Mouse (Mus musculus) intestine, embryonic 16.5 days (tissue): ENCODE measurements at regions not wholly inside any gene's neighbourhood (a gene's known extent, or its start where the extent isn't known, plus 50 kb on each side); places are given as distances from the start of the nearest gene placed in this dataset.

ENCODE experiments used
- ATAC-seq: fragments of 200-750 bp; cut with Nextera tagmentation; 2 replicates; pipeline ENCODE4 v1.8.0; 2017; ENCODE audit warnings: moderate TSS enrichment, moderate library complexity
- H3K27ac ChIP-seq: fragments of 300-500 bp; sonication (generic); 2 replicates; pipeline ENCODE4 v1.5.1; 2014; ENCODE audit warnings: mild to moderate bottlenecking, low read length
- H3K27me3 ChIP-seq: fragments of 300-500 bp; sonication (generic); replicated peaks from 2 replicates; pipeline ENCODE4 v1.6.1; 2014; ENCODE audit warnings: low read length, control low read depth, mixed read lengths; ENCODE audit not compliant: control insufficient read depth, insufficient read depth
- H3K36me3 ChIP-seq: fragments of 300-500 bp; sonication (generic); 2 replicates; pipeline ENCODE4 v1.6.1; 2014; ENCODE audit warnings: low read length, control low read depth; ENCODE audit not compliant: control insufficient read depth, insufficient read depth
- H3K4me1 ChIP-seq: fragments of 300-500 bp; sonication (generic); 2 replicates; pipeline ENCODE4 v1.6.1; 2014; ENCODE audit warnings: low read length, control low read depth, mixed read lengths; ENCODE audit not compliant: control insufficient read depth, insufficient read depth
- H3K4me2 ChIP-seq: fragments of 300-500 bp; sonication (generic); 2 replicates; pipeline ENCODE4 v1.6.1; 2014; ENCODE audit warnings: low read depth, low read length, control low read depth
- H3K4me3 ChIP-seq: fragments of 300-500 bp; sonication (generic); 2 replicates; pipeline ENCODE4 v1.5.1; 2014; ENCODE audit warnings: mild to moderate bottlenecking, low read length
- H3K9ac ChIP-seq: fragments of 300-500 bp; sonication (generic); 2 replicates; pipeline ENCODE4 v1.6.1; 2014; ENCODE audit warnings: low read depth, low read length
- H3K9me3 ChIP-seq: fragments of 300-500 bp; sonication (generic); 2 replicates; pipeline ENCODE4 v1.6.1; 2016; ENCODE audit warnings: low read length, control low read depth; ENCODE audit not compliant: control insufficient read depth
- WGBS: fragments of 180-500 bp; shearing (Covaris S2); extraction: QIAGEN DNeasy Blood & Tissue Kit; methylation state at CpG from one replicate; pipeline ENCODE4 v1.1.7; 2014; 5-methylcytosine and 5-hydroxymethylcytosine counted together

- no peaks in the 10 kb centered on the region for H3K36me3 ChIP-seq
- no peak overlapping the region for H3K9ac ChIP-seq
- H3K9me3 ChIP-seq, result no peaks in the 10 kb centered on the region
- H3K27me3 ChIP-seq, result no peaks in the 10 kb centered on the region
- H3K4me1 ChIP-seq, result no peaks in the 10 kb centered on the region
- H3K4me2 ChIP-seq, result no peak overlapping the region
- no peak overlapping the region for H3K4me3 ChIP-seq
- H3K27ac ChIP-seq, result no peak overlapping the region
- ATAC-seq, result no peak
These were observed 131.1 kb downstream of the Gm9733 start for GRCm38 (mm10) chr3:15200990-15201389.

- Histone ChIP-seq H3K4me1 (no peaks in the 10 kb centered on the region), H3K36me3 (no peaks in the 10 kb centered on the region), H3K9ac (no peak overlapping the region), H3K27ac (no peak overlapping the region), H3K27me3 (no peaks in the 10 kb centered on the region), H3K9me3 (no peaks in the 10 kb centered on the region), H3K4me2 (no peak overlapping the region), H3K4me3 (no peak overlapping the region)
- 83% methylated on average over 7 of the region's 7 CpGs for WGBS
- ATAC-seq, result no peak
These were observed 129.3 kb downstream of the Gm9733 start for GRCm38 (mm10) chr3:15202760-15203159.

GRCm38 (mm10) chr3:15205266-15206229 lies 126.6 kb downstream of the Gm9733 start:
- H3K4me1 ChIP-seq, result no peaks in the 10 kb centered on the region
- H3K36me3 ChIP-seq, result no peaks in the 10 kb centered on the region
- H3K27ac ChIP-seq, result no peak overlapping the region
- no peak overlapping the region for H3K4me2 ChIP-seq
- H3K4me3 ChIP-seq, result no peak overlapping the region
- no peak overlapping the region for H3K9ac ChIP-seq
- WGBS, result 47% methylated on average over 6 of the region's 6 CpGs
- no peak for ATAC-seq
- no peaks in the 10 kb centered on the region for H3K27me3 ChIP-seq
- no peaks in the 10 kb centered on the region for H3K9me3 ChIP-seq

GRCm38 (mm10) chr3:15212357-15212756 lies 119.7 kb downstream of the Gm9733 start:
- Histone ChIP-seq H3K27ac (no peak overlapping the region), H3K9me3 (no peaks in the 10 kb centered on the region), H3K4me2 (no peak overlapping the region), H3K9ac (no peak overlapping the region), H3K4me1 (no peaks in the 10 kb centered on the region), H3K27me3 (no peaks in the 10 kb centered on the region), H3K4me3 (no peak overlapping the region), H3K36me3 (no peaks in the 10 kb centered on the region)
- 89% methylated on average over 3 of the region's 3 CpGs for WGBS
- no peak for ATAC-seq

- Histone ChIP-seq H3K4me1 (no peaks in the 10 kb centered on the region), H3K9ac (no peak overlapping the region), H3K9me3 (no peaks in the 10 kb centered on the region), H3K36me3 (no peaks in the 10 kb centered on the region), H3K4me2 (no peak overlapping the region), H3K27ac (no peak overlapping the region), H3K4me3 (no peak overlapping the region), H3K27me3 (no peaks in the 10 kb centered on the region)
- ATAC-seq, result no peak
These were observed 114.5 kb downstream of the Gm9733 start for GRCm38 (mm10) chr3:15217591-15217990.

GRCm38 (mm10) chr3:15219275-15219674 lies 112.8 kb downstream of the Gm9733 start:
- H3K4me3 ChIP-seq, result no peak overlapping the region
- H3K9me3 ChIP-seq, result no peaks in the 10 kb centered on the region
- 63% methylated on average over 2 of the region's 2 CpGs for WGBS
- no peak overlapping the region for H3K4me2 ChIP-seq
- H3K4me1 ChIP-seq, result no peaks in the 10 kb centered on the region
- H3K27me3 ChIP-seq, result no peaks in the 10 kb centered on the region
- no peak for ATAC-seq
- H3K9ac ChIP-seq, result no peak overlapping the region
- H3K36me3 ChIP-seq, result no peaks in the 10 kb centered on the region
- H3K27ac ChIP-seq, result no peak overlapping the region

GRCm38 (mm10) chr3:15223266-15223665 lies 108.8 kb downstream of the Gm9733 start:
- ATAC-seq, result no peak
- no peak overlapping the region for H3K27ac ChIP-seq
- H3K4me1 ChIP-seq, result no peaks in the 10 kb centered on the region
- WGBS, result 82% methylated on average over 6 of the region's 6 CpGs
- no peak overlapping the region for H3K4me2 ChIP-seq
- H3K36me3 ChIP-seq, result no peaks in the 10 kb centered on the region
- H3K4me3 ChIP-seq, result no peak overlapping the region
- H3K9me3 ChIP-seq, result no peaks in the 10 kb centered on the region
- no peak overlapping the region for H3K9ac ChIP-seq
- H3K27me3 ChIP-seq, result no peaks in the 10 kb centered on the region

GRCm38 (mm10) chr3:15224452-15224851 lies 107.7 kb downstream of the Gm9733 start:
- 47% methylated on average over 1 of the region's 1 CpGs for WGBS
- no peaks in the 10 kb centered on the region for H3K9me3 ChIP-seq
- no peak overlapping the region for H3K4me2 ChIP-seq
- H3K36me3 ChIP-seq, result no peaks in the 10 kb centered on the region
- H3K4me1 ChIP-seq, result no peaks in the 10 kb centered on the region
- no peak overlapping the region for H3K9ac ChIP-seq
- H3K4me3 ChIP-seq, result no peak overlapping the region
- H3K27ac ChIP-seq, result no peak overlapping the region
- ATAC-seq, result no peak
- H3K27me3 ChIP-seq, result no peaks in the 10 kb centered on the region

GRCm38 (mm10) chr3:15228641-15229040 lies 103.5 kb downstream of the Gm9733 start:
- Histone ChIP-seq H3K9ac (no peak overlapping the region), H3K27ac (no peak overlapping the region), H3K4me3 (no peak overlapping the region), H3K36me3 (no peaks in the 10 kb centered on the region), H3K27me3 (no peaks in the 10 kb centered on the region), H3K4me2 (no peak overlapping the region), H3K9me3 (no peaks in the 10 kb centered on the region), H3K4me1 (no peaks in the 10 kb centered on the region)
- no peak for ATAC-seq
- WGBS, result 78% methylated on average over 2 of the region's 2 CpGs

GRCm38 (mm10) chr3:15230204-15230603 lies 101.9 kb downstream of the Gm9733 start:
- H3K9ac ChIP-seq, result no peak overlapping the region
- no peak overlapping the region for H3K27ac ChIP-seq
- no peak overlapping the region for H3K4me2 ChIP-seq
- 82% methylated on average over 6 of the region's 6 CpGs for WGBS
- no peak overlapping the region for H3K4me3 ChIP-seq
- ATAC-seq, result no peak
- no peaks in the 10 kb centered on the region for H3K27me3 ChIP-seq
- no peaks in the 10 kb centered on the region for H3K4me1 ChIP-seq
- H3K36me3 ChIP-seq, result no peaks in the 10 kb centered on the region
- H3K9me3 ChIP-seq, result no peaks in the 10 kb centered on the region
